Mouse (Mus musculus) stomach, postnatal 0 days (tissue): ENCODE measurements around the gene Tuba8.

Experiments used
- CTCF ChIP-seq: IDR thresholded peaks from 2 replicates; pipeline ENCODE4 v1.5.1; 2016; ENCODE audit warnings: antibody characterized with exemption, low read depth, mild to moderate bottlenecking, moderate library complexity
- EP300 ChIP-seq: optimal IDR thresholded peaks from 2 replicates; pipeline ENCODE3; 2016; ENCODE audit warnings: antibody characterized with exemption

DNA sequence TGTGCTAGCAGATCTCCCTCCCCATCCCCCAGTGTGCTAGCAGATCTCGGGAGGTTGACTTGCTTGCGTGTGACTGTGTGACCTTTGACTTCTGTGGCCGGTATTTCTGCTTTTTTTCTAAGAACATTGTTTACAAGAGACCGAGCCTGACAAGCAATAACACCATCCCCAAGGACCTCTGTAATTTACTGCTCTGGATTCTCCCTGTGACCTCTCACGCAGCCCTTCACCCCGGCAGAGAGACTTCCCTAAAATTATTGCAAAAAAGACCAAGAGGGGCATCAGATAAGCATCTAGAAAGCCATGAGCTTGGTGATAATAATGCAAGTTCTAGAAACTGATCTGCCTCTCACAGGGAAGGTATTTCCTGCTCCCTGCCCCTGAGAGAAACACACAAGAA lies 14.5 kb downstream of the Tuba8 start:
- no peak for TF ChIP-seq CTCF
- no peak for TF ChIP-seq EP300
